Mouse (Mus musculus) kidney, embryonic 14.5 days (tissue): Measurements from ENCODE around the gene Fahd2a. TPM values are rescaled to one million over a fixed set of nuclear protein-coding genes. Genes with fewer than 3 reads are reported as not detected.

ENCODE experiments used
- ATAC-seq: fragments of 200-750 bp; cut with Nextera tagmentation; 2 replicates; pipeline ENCODE4 v1.8.0; 2017; ENCODE audit warnings: moderate number of reproducible peaks, mild to moderate bottlenecking, moderate TSS enrichment, moderate library complexity; ENCODE audit not compliant: low FRiP score, low TSS enrichment
- H3K27ac ChIP-seq: fragments of 300-500 bp; sonication (generic); 2 replicates; pipeline ENCODE4 v1.5.1; 2014; ENCODE audit warnings: low read depth, mild to moderate bottlenecking, low read length, moderate library complexity, mixed read lengths
- H3K27me3 ChIP-seq: fragments of 300-500 bp; sonication (generic); 2 replicates; pipeline ENCODE4 v1.6.1; 2014; ENCODE audit warnings: mild to moderate bottlenecking, low read length; ENCODE audit not compliant: control insufficient read depth, insufficient read depth
- H3K36me3 ChIP-seq: fragments of 300-500 bp; sonication (generic); 2 replicates; pipeline ENCODE4 v1.6.1; 2014; ENCODE audit warnings: low read length, mixed read lengths; ENCODE audit not compliant: control insufficient read depth, insufficient read depth
- H3K4me1 ChIP-seq: fragments of 300-500 bp; sonication (generic); 2 replicates; pipeline ENCODE4 v1.6.1; 2014; ENCODE audit warnings: low read length, mixed read lengths; ENCODE audit not compliant: control insufficient read depth, insufficient read depth
- H3K4me2 ChIP-seq: fragments of 300-500 bp; sonication (generic); replicated peaks from 2 replicates; pipeline ENCODE4 v1.6.1; 2014; ENCODE audit warnings: low read depth, mild to moderate bottlenecking, low read length
- H3K4me3 ChIP-seq: fragments of 300-500 bp; sonication (generic); 2 replicates; pipeline ENCODE4 v1.5.1; 2014; ENCODE audit warnings: mild to moderate bottlenecking, low read length
- H3K9ac ChIP-seq: fragments of 300-500 bp; sonication (generic); 2 replicates; pipeline ENCODE4 v1.6.1; 2014; ENCODE audit warnings: low read depth, mild to moderate bottlenecking, low read length, moderate library complexity
- H3K9me3 ChIP-seq: fragments of 300-500 bp; sonication (generic); 2 replicates; pipeline ENCODE4 v1.6.1; 2016; ENCODE audit warnings: low read length; ENCODE audit not compliant: control insufficient read depth
- WGBS: fragments of 180-500 bp; shearing (Covaris S2); extraction: QIAGEN DNeasy Blood & Tissue Kit; methylation state at CpG from one replicate; pipeline ENCODE4 v1.1.7; 2014; 5-methylcytosine and 5-hydroxymethylcytosine counted together
- polyA plus RNA-seq: library from polyadenylated mRNA; unstranded; fragments of >200 nt; fragmentation: Nextera tagmentation; extraction: Ambion mirVana; gene quantifications from 2 replicates; pipeline ENCODE4 v1.2.1, GENCODE M21; 2014

Gene Fahd2a
- 29.5 and 29.7 TPM in 2 replicates for polyA plus RNA-seq

GRCm38 (mm10) chr2:127444055-127444789 lies at the start of gene Fahd2a:
Gene Fahd2a (minus strand): TSS chr2:127444565.
- WGBS, result 4% methylated on average over 37 of the region's 37 CpGs
- peak within 1 kb of the TSS; percentile 65 for H3K9ac ChIP-seq
- H3K9me3 ChIP-seq, result no peaks in the 10 kb centered on the region
- peaks cover 6% of the 10 kb centered on the region; the same call in 1 of the 2 replicates for H3K36me3 ChIP-seq
- peak within 1 kb of the TSS; percentile 84 for H3K4me2 ChIP-seq
- peak within 1 kb of the TSS; percentile 80 for H3K4me3 ChIP-seq
- H3K4me1 ChIP-seq, result peaks cover 5% of the 10 kb centered on the region; the same call in 1 of the 2 replicates
- ATAC-seq, result peak; percentile 92
- no peak within 1 kb of the TSS for H3K27ac ChIP-seq
- H3K27me3 ChIP-seq, result no peaks in the 10 kb centered on the region

DNA sequence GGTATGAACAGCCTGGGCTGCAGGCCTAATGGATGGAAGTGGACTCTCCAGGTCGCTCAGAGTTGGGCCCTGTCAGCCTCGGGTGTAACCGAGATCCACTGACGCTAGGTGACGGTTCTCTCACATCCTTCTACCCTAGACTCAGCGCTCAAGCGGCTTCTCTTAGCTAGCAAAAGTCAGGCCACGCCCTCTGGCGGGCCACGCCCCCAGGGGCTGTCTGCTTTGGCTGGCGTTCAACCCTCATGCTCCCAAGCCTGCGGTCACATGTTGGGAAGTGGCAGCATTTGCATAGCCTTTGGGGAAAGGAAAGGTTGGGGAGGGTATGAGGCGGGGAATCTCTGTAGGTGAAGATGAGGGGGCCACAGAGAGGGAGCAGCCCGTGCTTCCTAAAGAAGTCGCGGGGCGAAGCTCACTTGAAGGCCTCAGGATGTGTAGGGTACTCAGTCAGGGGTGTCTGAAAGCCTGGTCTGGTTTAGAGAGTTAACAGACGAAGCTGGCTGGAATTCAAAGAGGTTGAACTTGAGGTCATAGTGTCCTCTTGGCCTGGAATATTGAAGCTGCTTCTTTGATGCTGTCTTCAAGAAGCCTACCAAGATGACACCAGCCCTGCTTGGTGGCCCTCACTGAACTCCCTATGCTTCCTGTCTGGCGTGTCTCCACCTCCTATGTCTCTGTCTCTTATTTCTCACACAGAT lies 40.3 kb upstream of the Fahd2a start:
- Histone ChIP-seq H3K9me3 (no peaks in the 10 kb centered on the region), H3K9ac (no peak overlapping the region; the same call in 1 of the 2 replicates), H3K27ac (no peak overlapping the region), H3K27me3 (peaks cover 55% of the 10 kb centered on the region), H3K4me3 (peak overlapping the region; percentile 6), H3K4me1 (peaks cover 19% of the 10 kb centered on the region), H3K36me3 (no peaks in the 10 kb centered on the region), H3K4me2 (peak overlapping the region; percentile 27)
- 8% methylated on average over 19 of the region's 19 CpGs for WGBS
- ATAC-seq, result peak; percentile 61

- 1% methylated on average over 21 of the region's 21 CpGs for WGBS
- Histone ChIP-seq H3K9me3 (no peaks in the 10 kb centered on the region), H3K9ac (peak overlapping the region; percentile 55; the same call in 1 of the 2 replicates), H3K4me3 (peak overlapping the region; percentile 60), H3K27ac (peak overlapping the region; percentile 37; the same call in 1 of the 2 replicates), H3K36me3 (no peaks in the 10 kb centered on the region), H3K4me2 (peak overlapping the region; percentile 88), H3K27me3 (peaks cover 55% of the 10 kb centered on the region), H3K4me1 (peaks cover 19% of the 10 kb centered on the region)
- ATAC-seq, result peak; percentile 38; the same call in 1 of the 2 replicates
Observed at GRCm38 (mm10) chr2:127483001-127483400, 38.6 kb upstream of the Fahd2a start.

GRCm38 (mm10) chr2:127482533-127482911 lies 38.2 kb upstream of the Fahd2a start:
- H3K27me3 ChIP-seq, result peaks cover 55% of the 10 kb centered on the region
- H3K9ac ChIP-seq, result peak overlapping the region; percentile 55
- peak overlapping the region; percentile 60 for H3K4me3 ChIP-seq
- H3K27ac ChIP-seq, result peak overlapping the region; percentile 37; the same call in 1 of the 2 replicates
- H3K4me1 ChIP-seq, result peaks cover 19% of the 10 kb centered on the region
- ATAC-seq, result peak; percentile 88
- no peaks in the 10 kb centered on the region for H3K36me3 ChIP-seq
- H3K9me3 ChIP-seq, result no peaks in the 10 kb centered on the region
- WGBS, result 2% methylated on average over 19 of the region's 21 CpGs
- peak overlapping the region; percentile 88 for H3K4me2 ChIP-seq

- peak overlapping the region; percentile 60 for H3K4me3 ChIP-seq
- peaks cover 55% of the 10 kb centered on the region for H3K27me3 ChIP-seq
- H3K4me2 ChIP-seq, result peak overlapping the region; percentile 88
- WGBS, result under 1% methylated on average over 59 of the region's 59 CpGs
- H3K9me3 ChIP-seq, result no peaks in the 10 kb centered on the region
- H3K27ac ChIP-seq, result no peak overlapping the region
- no peaks in the 10 kb centered on the region for H3K36me3 ChIP-seq
- H3K4me1 ChIP-seq, result peaks cover 19% of the 10 kb centered on the region
- ATAC-seq, result peak; percentile 39
- peak overlapping the region; percentile 55 for H3K9ac ChIP-seq
Observed at GRCm38 (mm10) chr2:127481841-127482532, 37.6 kb upstream of the Fahd2a start.

GRCm38 (mm10) chr2:127479763-127480162 lies 35.4 kb upstream of the Fahd2a start:
- Histone ChIP-seq H3K36me3 (no peaks in the 10 kb centered on the region), H3K4me3 (no peak overlapping the region), H3K27me3 (peaks cover 46% of the 10 kb centered on the region), H3K4me2 (no peak overlapping the region), H3K9me3 (no peaks in the 10 kb centered on the region), H3K9ac (no peak overlapping the region), H3K27ac (no peak overlapping the region), H3K4me1 (peaks cover 16% of the 10 kb centered on the region)
- WGBS, result 56% methylated on average over 10 of the region's 10 CpGs
- ATAC-seq, result no peak

DNA sequence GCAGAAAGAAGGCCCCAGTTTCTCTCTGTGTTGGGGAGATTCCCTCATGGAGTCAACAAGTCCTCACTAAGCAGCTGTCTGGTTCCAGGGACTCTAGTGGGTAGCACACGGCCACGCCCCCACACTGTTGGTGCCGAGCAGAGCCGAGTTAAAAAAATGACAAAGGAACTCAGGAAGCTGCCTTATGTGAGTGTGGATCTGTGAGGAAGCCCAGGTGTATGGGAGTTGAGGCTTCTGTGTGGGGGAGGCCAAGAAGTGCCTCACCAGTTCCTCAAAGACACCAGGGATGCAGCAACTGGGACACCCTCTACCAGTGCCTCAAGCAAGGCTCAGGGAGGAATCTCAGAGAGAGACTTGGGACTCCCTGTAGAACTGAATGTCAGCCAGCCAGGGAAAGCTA lies 34.8 kb upstream of the Fahd2a start:
- no peaks in the 10 kb centered on the region for H3K9me3 ChIP-seq
- 71% methylated on average over 4 of the region's 4 CpGs for WGBS
- H3K9ac ChIP-seq, result no peak overlapping the region
- ATAC-seq, result no peak
- no peak overlapping the region for H3K4me2 ChIP-seq
- no peak overlapping the region for H3K27ac ChIP-seq
- peaks cover 41% of the 10 kb centered on the region for H3K27me3 ChIP-seq
- H3K4me3 ChIP-seq, result no peak overlapping the region
- H3K4me1 ChIP-seq, result peaks cover 10% of the 10 kb centered on the region
- H3K36me3 ChIP-seq, result no peaks in the 10 kb centered on the region

DNA sequence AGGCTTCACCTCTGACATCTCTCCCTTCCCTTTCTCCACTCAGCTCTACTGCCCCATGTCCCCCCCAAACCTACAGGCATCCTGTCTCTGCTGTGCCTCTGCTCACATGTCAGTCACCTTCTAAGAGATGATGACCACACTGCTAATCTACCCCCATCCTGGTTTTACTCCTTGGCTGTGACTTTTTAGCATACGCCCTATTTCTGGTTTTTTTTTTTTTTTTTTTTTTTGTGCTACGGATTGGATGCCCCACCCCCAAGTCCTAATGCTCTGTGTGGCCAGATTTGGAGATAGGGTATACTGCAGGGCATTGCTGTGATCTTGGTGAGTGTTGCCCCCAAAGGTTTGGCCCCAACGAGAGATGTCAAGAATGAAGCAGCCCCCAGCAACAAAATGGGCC lies 27.9 kb upstream of the Fahd2a start:
- no peak for ATAC-seq
- Histone ChIP-seq H3K9me3 (no peaks in the 10 kb centered on the region), H3K4me2 (no peak overlapping the region), H3K27me3 (no peaks in the 10 kb centered on the region), H3K36me3 (no peaks in the 10 kb centered on the region), H3K4me3 (no peak overlapping the region), H3K4me1 (no peaks in the 10 kb centered on the region), H3K9ac (no peak overlapping the region), H3K27ac (no peak overlapping the region)
- WGBS, result 67% methylated on average over 3 of the region's 3 CpGs
